Mouse (Mus musculus): ENCODE results near the gene Tnrc6a.

Tnrc6a gene

DNA sequence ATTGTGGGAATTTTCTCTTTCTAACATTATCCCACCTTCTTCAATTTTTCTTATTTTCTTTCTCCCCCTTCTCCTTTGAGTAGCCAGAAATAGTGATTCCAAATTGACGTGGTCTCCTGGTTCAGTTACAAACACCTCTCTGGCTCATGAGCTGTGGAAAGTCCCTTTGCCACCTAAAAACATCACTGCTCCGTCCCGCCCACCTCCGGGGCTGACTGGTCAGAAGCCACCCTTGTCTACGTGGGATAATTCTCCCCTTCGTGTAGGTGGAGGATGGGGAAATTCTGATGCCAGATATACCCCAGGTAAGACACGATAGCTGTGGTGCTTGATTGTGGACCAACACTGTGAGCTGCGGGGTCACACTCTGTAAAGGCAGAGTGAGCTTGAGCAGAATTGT, 66.1 kb downstream of the Tnrc6a start:
- DNase-seq (ENCODE audit: low spot score): no peak

DNA sequence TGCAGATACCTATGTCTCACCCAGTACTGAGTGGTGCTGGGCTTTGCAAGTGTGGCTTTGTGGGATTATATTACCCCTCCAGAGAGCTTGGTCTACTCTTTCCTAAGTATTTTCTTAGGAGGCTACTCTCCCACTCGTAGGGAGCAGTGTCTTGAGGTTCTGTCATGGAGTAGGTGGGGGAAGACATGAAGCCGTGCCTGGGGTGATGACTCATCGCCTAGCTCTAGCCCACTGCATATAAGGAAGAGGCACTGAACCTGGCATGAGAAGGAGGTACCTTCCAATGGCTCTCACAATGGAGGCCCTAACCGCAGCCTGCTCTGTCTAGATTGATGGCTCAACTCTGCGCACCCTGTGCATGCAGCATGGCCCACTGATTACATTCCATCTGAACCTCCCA, 68.0 kb downstream of the Tnrc6a start:
- no peak for DNase-seq (ENCODE audit: low spot score)

DNA sequence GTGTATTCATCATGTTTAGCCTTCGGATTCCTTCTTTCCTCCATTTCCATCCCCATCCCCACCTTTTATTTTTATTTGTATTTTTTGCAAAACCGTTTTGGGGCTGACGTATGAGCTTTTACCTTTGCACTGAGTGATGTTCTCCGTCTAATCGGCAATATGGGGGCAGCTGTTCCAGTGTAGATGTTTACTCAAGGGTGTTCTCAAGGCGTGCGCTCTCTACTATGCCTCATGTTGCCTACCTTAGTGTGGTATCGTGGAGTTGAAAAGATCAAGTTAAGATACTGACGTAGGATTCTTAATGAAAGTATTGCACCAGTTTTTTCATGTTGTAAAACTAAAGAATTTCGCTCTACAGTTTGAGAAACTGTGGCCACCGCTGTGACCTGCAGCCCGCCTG, 69.5 kb downstream of the Tnrc6a start:
- DNase-seq (ENCODE audit: low spot score): no peak

DNA sequence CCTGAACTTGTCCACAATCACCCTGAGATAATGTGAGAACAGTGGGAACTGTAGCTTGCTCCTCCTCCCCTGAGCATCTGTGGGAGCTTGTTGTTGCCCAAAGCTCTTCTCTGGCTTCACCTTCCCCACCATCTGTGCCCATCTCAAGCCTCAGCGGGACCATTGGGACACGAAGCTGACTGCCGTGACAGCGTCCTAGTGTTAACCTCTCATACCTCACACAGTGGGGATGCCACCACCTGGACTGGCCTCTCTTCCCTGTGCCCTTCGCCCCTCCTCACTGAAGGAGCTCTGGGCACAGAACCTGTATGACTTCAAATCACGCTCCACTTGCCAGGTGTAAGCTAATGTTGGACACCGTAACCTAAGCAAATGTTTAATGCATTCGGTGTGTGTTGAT, 71.0 kb downstream of the Tnrc6a start:
- no peak for DNase-seq (ENCODE audit: low spot score)

DNA sequence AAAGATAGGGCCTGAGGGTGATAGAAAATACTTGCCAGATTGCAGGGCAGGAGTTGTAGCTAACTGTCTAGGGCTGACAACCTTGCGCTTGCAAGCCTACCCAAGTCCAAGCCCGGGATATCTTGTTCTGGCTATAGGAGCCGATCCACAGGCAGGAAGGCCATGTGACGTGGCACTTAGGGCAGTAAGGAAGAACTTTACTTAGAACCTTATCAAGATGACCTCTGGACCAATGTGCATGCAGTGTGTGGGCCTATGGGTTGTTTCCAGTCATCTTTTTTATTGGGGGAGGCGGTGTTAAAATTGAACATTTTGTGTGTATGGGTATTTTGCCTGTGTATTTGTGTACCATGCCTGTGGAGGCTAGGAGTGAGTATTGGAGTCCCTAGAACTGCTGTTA, 72.7 kb downstream of the Tnrc6a start:
- DNase-seq (ENCODE audit: low spot score): no peak

DNA sequence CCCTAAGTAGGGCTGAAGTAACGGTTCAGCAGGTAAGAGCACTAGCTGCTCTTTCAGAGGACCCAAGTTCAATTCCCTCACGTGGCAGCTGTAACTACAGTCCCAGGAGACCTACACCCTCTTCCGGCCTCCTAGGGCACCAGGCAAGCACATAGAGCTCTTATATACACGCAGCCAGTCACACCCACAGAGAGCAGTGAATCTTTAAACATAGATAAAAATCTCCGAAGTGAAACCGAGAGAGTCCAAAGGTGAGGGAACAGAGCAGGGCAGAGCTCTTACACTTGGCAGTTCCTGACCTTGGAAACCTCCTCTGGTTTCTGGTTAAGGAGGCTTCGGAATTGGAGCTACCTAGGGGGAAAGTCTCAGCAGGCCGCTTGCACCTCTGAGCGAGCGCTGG, 75.0 kb downstream of the Tnrc6a start:
- DNase-seq (ENCODE audit: low spot score): no peak

DNA sequence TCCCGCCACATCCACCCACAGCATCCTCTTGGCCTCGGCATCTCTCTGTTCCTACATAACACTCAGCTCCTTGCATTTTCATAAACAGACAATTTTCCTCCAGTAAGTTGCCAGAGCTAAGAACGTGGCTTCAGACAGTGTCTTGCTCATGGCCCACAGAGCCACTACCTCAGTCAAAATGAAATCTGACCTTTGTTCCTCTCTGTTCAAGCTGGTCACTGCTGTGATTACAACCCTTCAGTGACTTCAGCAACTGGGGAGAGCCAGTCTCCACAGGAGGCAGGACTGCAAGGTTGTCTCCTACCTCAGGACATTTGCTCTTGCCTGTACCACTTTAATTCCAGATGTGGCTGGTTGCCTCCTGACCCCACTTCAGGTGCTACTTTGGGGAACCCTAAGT, 75.5 kb downstream of the Tnrc6a start:
- no peak for DNase-seq (ENCODE audit: low spot score)

DNA sequence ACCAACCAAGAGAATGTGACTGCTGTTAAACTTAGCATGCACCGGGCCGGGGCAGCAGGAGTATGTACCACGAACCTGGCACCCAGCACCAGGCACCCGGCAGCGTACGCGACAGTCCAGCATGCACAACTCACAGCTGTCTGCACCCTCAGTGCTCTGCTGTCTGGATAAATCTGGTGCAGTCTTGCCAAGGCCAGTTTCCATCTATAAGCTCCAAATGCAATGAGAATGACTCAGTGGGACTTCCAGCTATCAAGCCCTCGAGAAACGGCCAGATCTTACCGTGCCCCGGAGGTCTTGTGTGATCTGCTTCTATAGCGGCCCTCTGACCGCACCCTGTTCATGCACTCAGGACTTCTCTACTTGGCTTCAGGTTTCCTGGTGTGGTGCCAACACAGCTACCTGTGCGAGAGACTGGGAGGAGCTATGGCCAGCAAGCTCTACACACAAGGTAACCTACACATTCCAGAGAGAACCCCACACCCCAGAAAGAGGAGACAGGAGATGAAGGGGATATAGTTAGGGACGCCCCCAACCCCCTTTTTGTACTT, 76.0 kb downstream of the Tnrc6a start:
- DNase-seq (ENCODE audit: low spot score): no peak

DNA sequence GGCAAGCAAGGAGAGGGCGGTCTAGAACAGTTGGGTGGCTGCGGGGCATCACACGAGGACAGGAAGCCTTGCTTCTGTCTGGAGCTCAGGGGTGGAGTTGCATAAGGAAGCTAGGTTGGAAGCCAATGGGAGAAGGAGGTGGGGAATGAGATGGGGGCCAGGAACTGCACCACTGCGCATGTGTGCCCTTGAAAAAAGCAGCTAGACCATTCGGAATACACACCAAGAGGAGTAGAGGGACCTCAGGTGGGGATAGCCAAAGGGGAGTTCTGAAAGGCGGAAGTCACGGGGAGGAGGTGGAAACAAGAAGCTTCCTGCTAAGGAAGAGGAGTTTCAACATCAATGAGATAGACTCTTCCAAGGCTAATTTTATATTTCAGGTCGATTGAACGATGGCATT, 77.0 kb downstream of the Tnrc6a start:
- DNase-seq (ENCODE audit: low spot score): no peak

DNA sequence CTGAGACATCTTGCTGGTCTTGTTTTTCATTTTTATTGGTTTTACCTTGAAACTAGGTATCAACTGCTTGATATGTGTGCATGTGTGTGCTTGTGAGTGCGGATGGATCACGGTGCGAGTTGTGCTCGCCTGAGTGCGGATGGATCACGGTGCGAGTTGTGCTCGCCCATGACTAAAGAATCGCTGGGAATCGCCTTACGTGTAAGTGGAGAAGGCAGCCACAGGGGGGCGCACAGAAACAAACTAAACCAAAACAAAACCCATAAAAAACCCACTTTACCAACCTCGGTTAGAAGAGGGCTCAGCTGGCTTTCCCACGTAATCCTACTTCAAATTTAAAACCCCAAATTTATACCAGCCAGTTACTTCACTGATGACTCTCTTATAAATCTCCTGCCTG, 81.6 kb downstream of the Tnrc6a start:
- no peak for DNase-seq (ENCODE audit: low spot score)

DNA sequence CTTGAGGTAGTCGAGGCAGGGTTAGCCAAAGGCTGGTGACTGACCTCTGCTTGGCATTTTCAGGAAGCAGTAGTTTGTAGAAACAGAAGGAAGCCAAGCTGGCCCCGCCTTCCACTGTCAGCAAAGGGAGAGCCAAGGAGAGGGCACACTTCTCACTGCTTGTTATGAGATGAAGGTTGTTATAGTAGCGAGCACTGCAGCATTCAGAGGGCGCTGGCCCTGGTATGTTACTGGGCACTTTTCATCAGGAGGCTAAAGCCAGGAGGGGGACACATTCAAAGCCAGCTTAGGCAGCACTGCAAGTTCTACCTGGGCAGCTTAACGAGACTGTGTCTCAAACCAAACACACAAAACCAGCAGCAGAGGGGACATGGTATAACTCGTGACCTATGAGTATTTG, 83.9 kb downstream of the Tnrc6a start:
- DNase-seq (ENCODE audit: low spot score): no peak

DNA sequence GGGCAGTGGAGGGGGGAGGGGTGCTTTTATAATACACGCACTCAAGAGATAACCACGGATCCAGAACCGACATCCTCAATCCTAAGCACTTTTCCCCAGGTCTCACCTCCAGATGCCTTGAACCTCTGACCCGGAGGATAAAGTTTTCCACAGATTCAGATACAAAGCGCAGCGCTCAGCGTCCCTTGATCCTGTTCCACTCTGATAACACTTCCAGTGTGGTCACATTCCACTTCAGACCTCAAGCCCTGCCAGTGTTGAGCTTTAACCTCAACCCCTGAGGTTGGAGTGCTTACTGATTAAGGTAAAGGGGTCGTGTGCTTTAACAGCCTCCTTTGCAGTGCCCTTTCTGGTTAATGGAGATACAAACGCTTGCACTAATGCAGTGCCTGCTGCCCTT, 86.2 kb downstream of the Tnrc6a start:
- no peak for DNase-seq (ENCODE audit: low spot score)

DNA sequence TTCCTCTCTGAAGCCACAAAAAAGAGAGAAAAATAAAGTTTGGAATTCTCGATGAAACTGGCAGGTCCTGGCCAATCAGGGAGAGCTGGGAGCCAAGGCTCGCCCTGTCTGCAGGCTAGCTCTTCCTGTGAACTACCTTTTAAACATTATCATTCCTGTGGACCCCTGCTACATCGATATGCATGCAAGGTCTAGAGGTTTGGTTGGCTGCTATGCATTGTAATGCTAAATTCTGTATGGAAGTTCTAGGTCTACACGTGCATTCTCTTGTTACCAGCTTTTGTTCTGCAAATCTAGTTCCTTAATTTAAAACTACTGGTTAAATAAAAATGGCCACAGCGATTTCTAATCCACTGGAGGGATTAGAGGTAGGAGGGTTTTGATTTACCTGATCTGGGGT, 87.8 kb downstream of the Tnrc6a start:
- no peak for DNase-seq (ENCODE audit: low spot score)

DNA sequence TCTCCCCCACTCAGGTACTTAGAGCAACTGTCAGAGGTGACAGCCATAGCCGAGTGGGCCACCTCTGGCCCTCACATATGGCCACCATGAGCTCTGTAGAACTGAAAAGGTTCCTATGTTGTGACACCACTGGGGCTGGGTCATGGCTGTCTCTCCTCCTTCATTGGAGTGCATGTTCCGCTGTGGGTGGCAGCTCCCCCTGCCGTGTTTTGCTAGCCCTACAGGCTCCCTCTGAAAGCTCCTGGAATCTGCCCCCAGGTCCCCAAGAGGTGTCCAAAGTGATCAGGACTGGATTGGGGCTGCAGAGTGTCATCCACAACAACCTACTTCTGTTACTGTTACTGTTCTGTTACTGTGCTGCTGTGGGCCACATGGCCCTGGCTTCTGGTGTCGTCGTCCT, 88.6 kb downstream of the Tnrc6a start:
- no peak for DNase-seq (ENCODE audit: low spot score)

DNA sequence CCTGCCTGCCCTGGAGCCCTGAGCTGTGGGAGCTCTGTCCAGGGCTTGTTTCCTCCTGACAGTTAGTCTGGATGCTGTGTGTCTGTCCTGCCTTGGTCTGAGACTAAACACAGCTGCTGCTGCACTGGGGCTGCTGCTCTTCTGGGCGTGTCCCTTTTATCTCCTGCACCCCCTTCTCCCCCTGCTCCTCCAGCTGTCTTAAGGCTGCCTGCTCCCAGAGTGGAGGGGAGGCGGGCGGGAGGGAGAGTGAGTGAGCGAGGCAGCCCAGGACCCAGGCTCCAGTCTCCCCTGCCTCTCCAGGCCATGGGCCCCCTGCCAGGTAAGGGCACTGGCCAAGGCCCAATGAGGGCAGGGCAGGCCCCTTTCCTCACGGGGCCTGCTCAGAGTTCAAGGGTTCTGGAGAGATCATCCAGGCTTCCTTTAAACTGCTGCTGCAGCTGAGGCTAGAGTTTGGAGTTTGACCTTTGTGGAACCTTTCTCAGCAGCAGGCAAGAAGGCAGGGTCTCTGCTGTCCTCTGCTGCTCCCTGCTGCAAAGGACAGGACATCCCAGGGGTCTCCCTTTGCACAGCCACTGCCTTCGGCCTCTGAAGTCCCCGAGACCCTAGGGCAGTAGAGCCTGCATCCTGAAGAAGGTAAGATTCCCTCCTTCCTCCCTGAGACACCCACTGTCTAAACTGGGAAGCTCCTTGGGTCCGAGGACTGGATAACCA, 90.8 kb downstream of the Tnrc6a start, which contains the start of gene Slc5a11:
TSS of gene Slc5a11 (plus strand) at position 416 of the 711 bp plus-strand sequence.
- DNase-seq (ENCODE audit: low spot score): no peak

DNA sequence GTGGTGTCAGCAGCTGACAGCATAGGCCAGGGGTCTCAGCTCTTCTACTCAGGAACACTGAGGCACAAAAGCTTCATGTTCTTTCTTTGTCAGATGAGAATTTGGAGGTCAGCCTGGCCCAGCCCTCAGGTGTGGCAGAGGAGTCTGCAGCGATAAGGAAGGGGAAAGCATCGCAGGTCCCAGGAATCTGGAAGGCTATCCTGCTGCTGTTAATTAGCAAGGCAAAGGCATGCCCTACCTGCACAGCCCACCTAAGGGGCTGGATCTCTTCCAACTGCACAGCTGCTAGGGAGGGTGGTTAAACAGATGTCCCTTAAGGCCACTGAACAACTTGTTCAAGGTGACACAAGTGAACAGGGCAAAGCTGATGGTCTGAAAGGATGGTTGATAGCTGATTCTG, 91.5 kb downstream of the Tnrc6a start:
- DNase-seq (ENCODE audit: low spot score): no peak

DNA sequence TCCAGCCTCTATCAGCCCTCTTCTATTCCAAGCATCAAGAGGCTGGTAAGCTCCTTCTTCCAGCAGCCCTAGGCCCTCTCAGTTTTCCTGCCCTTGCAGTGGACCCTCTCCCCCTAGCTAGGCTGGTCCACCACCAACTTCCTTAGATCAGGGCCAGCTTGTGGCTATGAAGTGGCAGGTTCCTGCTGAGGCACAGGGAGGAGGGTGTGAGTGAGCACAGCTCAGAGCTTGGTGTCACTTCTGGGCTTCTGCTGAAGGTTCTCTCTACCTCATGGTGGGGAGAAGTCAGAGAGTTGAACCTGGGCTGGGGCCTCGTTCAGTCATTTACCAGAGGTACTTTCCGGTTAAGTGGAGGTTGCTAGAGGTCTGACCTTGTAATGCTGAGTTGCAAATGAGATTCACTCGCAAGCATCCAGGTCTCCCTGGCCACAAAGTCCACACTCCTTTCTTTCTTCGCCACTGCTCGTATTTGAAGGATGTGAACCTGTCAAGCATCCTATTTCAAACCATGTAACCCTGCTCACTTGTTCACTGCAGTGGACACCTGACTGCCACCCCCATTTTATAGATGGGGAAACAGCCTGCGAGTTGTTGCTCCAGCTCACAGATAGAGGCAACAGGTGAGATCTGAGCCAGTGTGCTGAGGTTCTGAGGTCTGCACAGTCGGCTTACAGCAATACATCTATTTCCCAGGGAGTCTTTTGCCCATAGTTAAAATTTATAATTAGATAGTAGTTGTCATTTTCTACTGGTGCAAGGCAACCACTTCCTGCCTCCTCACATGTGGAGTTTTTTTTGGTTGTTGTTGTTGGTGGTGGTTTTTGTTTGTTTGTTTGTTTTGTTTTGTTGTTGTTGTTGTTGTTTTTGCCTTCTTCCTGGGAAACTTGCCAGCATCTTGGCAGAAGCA, 94.0 kb downstream of the Tnrc6a start:
- DNase-seq (ENCODE audit: low spot score): no peak

DNA sequence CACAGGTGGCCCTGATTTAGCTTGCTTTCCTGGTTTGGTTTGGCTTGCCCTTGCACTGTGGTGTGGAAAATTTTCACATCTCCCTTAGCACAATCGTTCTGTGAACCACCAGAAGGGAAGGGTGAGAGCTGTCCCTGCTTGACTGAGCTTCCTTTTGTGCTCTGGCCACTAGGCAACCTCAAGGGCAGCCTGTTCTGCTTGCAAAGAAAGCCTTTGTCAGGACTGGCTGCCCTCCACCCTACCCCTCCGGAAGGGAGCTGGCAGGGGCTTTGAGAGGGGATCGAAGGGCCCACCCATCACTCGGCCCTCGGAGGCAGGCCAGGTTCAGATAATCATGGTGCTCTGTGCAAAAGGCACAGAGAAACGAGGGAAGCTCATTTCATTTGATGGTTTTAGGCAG, 94.9 kb downstream of the Tnrc6a start:
- DNase-seq (ENCODE audit: low spot score): no peak

DNA sequence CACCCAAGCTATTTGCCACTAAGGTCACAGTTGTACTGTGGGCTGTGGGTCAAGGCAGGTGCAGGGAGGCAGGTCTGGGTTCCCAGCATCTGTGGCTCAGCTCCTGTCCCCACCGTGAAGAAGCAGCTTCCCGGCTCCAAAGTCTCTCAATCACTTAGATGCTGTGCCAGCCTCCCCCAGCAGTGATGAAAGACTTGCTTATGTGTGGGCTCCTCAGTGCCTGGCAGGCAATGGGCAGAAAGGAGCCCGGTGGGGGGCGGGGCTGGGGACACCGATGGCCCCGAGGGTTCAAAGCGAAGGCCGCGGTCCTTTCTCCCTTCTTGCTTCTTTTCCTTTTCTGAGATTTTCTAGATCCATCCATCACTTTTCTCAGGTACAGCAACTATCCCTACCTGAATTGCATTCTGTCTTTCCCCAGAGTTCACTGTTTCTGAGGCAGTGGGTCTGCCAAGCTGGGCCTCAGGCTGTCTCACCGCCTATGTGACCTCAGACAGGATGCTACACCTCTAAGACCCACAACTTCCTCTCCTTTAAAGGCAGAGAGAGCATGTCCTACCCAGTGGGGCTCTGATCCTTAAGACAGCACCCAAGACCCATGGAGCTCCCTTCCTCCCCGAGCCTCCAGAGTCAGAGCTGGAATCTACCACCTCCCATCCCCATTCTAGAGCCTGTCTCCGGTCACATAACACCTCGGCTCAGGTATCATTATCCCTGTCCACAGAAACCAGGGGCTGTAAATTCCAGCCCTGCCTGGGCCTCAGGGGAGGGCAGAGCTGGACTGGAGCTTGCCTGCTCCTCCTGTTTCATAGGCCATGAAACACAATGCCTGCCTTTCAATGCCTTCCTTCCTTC, 96.3 kb downstream of the Tnrc6a start:
- DNase-seq (ENCODE audit: low spot score): no peak

DNA sequence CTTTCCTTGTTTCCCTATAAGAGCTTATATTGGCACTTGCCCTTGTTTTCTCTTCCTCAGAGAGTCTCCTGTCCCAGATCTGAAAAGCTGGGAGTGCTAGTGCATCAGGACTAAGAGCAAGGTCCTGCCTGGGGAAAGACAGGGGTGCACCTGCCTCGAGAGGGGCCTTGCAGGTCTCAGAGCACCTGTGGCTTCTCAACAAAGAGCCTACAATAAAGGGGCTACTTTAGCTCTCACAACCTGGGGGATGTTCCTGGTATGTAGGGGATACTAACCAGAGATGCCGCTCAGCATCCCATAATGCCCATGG, 96.9 kb downstream of the Tnrc6a start:
- DNase-seq (ENCODE audit: low spot score): no peak

DNA sequence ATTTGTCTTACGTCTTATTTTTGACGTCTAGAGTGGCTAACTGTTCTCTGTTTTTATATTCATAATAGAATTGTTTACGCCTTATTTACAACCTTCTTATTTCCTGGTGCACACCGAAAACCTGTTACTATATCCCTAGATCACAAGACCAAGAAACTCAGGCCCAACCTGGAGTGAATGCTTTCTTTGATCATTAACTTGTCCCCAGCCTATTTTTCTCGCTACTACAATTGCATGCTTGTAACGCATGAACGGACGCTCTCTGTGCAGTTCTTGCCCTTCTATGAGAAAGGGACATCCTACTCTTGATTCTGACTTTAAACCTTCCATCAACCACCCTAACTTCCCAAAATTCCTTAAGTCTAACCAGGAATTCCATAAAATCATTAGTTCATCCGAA, 100.4 kb downstream of the Tnrc6a start:
- DNase-seq (ENCODE audit: low spot score): no peak

DNA sequence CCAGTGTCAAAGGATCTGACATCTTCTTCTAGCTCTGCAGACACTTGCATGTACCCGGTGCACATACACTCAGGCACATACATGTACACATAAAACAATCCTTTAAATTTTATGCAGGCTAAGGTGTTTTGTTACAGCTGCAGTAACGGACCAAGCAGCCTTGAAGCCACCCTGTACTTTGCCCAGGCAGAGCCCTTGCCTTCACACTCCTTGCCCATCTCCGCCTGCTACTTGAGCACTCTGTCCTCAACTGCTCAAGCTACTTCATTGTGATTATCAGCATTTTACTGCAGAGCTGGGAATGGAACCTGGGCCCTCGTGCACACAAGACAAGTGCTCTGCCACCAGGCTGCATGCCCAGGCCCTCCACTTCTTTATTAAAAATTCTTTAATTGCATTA, 101.5 kb downstream of the Tnrc6a start:
- no peak for DNase-seq (ENCODE audit: low spot score)

DNA sequence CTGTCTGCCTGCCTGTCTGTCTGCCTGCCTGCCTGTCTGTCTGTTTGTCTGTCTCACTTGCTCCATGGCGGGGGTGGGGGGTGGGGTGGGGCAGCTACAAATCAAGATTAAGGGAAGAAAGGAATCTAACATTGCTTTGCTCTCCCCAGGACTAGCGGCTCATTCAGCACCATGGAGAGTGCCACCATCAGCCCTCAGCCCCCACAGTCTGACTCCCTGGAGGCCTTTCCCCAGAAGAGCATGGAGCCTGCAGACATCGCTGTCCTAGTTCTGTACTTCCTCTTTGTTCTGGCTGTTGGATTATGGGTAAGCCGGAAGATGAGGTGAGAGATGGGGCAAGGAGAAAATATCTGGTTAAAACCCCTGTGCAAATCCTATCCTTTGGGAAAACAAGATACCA, 111.8 kb downstream of the Tnrc6a start:
- DNase-seq (ENCODE audit: low spot score): no peak

All from urinary bladder, postnatal 10 days (tissue).